Mouse (Mus musculus): ENCODE measurements at regions not wholly inside any gene's neighbourhood (a gene's known extent, or its start where the extent isn't known, plus 50 kb on each side); places are given as distances from the start of the nearest gene placed in this dataset.

- ATAC-seq (ENCODE audit: insufficient read depth, low read depth) (no peak), DNase-seq (ENCODE audit: low spot score) (no peak)
- Histone ChIP-seq H3K27ac (ENCODE audit: low read depth) (no peak overlapping the region), H3K27me3 (ENCODE audit: control insufficient read depth, insufficient read depth, low read length) (no peaks in the 10 kb centered on the region), H3K4me1 (ENCODE audit: control insufficient read depth, insufficient read depth) (no peaks in the 10 kb centered on the region), H3K9me3 (replicated peaks; ENCODE audit: control insufficient read depth, low read length) (no peaks in the 10 kb centered on the region), H3K9ac (replicated peaks; ENCODE audit: low read depth, low read length) (no peak overlapping the region), H3K4me2 (ENCODE audit: low read depth, low read length) (no peak overlapping the region), H3K36me3 (replicated peaks; ENCODE audit: control insufficient read depth, insufficient read depth, low read length) (no peaks in the 10 kb centered on the region), H3K4me3 (ENCODE audit: low read depth, low read length) (no peak overlapping the region)
- WGBS, result 62% methylated on average over 2 of the region's 2 CpGs
- TF ChIP-seq CTCF (IDR thresholded peaks at IDR 0.05; ENCODE audit: low read depth), result no peak
- TF ChIP-seq EP300 (IDR thresholded peaks at IDR 0.05; ENCODE audit: low read depth), result no peak
These were observed 272.8 kb downstream of the Tbx15 start for GRCm38 (mm10) chr3:99512933-99513332.

- Histone ChIP-seq H3K4me2 (ENCODE audit: low read depth, low read length) (no peak overlapping the region), H3K27ac (ENCODE audit: low read depth) (no peak overlapping the region), H3K9me3 (replicated peaks; ENCODE audit: control insufficient read depth, low read length) (no peaks in the 10 kb centered on the region), H3K9ac (replicated peaks; ENCODE audit: low read depth, low read length) (no peak overlapping the region), H3K4me3 (ENCODE audit: low read depth, low read length) (no peak overlapping the region), H3K4me1 (ENCODE audit: control insufficient read depth, insufficient read depth) (no peaks in the 10 kb centered on the region), H3K27me3 (ENCODE audit: control insufficient read depth, insufficient read depth, low read length) (no peaks in the 10 kb centered on the region), H3K36me3 (replicated peaks; ENCODE audit: control insufficient read depth, insufficient read depth, low read length) (no peaks in the 10 kb centered on the region)
- TF ChIP-seq EP300 (IDR thresholded peaks at IDR 0.05; ENCODE audit: low read depth) (no peak), CTCF (IDR thresholded peaks at IDR 0.05; ENCODE audit: low read depth) (no peak)
- DNase-seq (ENCODE audit: low spot score) (no peak), ATAC-seq (ENCODE audit: insufficient read depth, low read depth) (no peak)
- 89% methylated on average over 8 of the region's 8 CpGs for WGBS
These were observed 275.6 kb downstream of the Tbx15 start for GRCm38 (mm10) chr3:99515751-99516150.

GRCm38 (mm10) chr3:99560917-99561316, 320.7 kb downstream of the Tbx15 start:
- H3K4me3 ChIP-seq (ENCODE audit: low read depth, low read length), result no peak overlapping the region
- no peaks in the 10 kb centered on the region for H3K36me3 ChIP-seq (replicated peaks; ENCODE audit: control insufficient read depth, insufficient read depth, low read length)
- no peak for DNase-seq (ENCODE audit: low spot score)
- no peak overlapping the region for H3K9ac ChIP-seq (replicated peaks; ENCODE audit: low read depth, low read length)
- TF ChIP-seq CTCF (IDR thresholded peaks at IDR 0.05; ENCODE audit: low read depth), result no peak
- no peak for TF ChIP-seq EP300 (IDR thresholded peaks at IDR 0.05; ENCODE audit: low read depth)
- H3K27me3 ChIP-seq (ENCODE audit: control insufficient read depth, insufficient read depth, low read length), result no peaks in the 10 kb centered on the region
- H3K4me2 ChIP-seq (ENCODE audit: low read depth, low read length), result no peak overlapping the region
- no peak overlapping the region for H3K27ac ChIP-seq (ENCODE audit: low read depth)
- WGBS, result 9% methylated on average over 1 of the region's 1 CpGs
- peaks cover 9% of the 10 kb centered on the region; the same call in 1 of the 2 replicates for H3K4me1 ChIP-seq (ENCODE audit: control insufficient read depth, insufficient read depth)
- no peaks in the 10 kb centered on the region for H3K9me3 ChIP-seq (replicated peaks; ENCODE audit: control insufficient read depth, low read length)
- ATAC-seq (ENCODE audit: insufficient read depth, low read depth), result peak; percentile 33; the same call in 1 of the 2 replicates

- DNase-seq (ENCODE audit: low spot score) (no peak), ATAC-seq (ENCODE audit: insufficient read depth, low read depth) (no peak)
- Histone ChIP-seq H3K9me3 (replicated peaks; ENCODE audit: control insufficient read depth, low read length) (no peaks in the 10 kb centered on the region), H3K27me3 (ENCODE audit: control insufficient read depth, insufficient read depth, low read length) (no peaks in the 10 kb centered on the region), H3K4me3 (ENCODE audit: low read depth, low read length) (no peak overlapping the region), H3K4me1 (ENCODE audit: control insufficient read depth, insufficient read depth) (0 out of 2 replicates have a peak, but pooled peaks cover 2% of the 10 kb centered on the region), H3K36me3 (replicated peaks; ENCODE audit: control insufficient read depth, insufficient read depth, low read length) (no peaks in the 10 kb centered on the region), H3K27ac (ENCODE audit: low read depth) (no peak overlapping the region), H3K9ac (replicated peaks; ENCODE audit: low read depth, low read length) (no peak overlapping the region), H3K4me2 (ENCODE audit: low read depth, low read length) (no peak overlapping the region)
- TF ChIP-seq CTCF (IDR thresholded peaks at IDR 0.05; ENCODE audit: low read depth) (no peak), EP300 (IDR thresholded peaks at IDR 0.05; ENCODE audit: low read depth) (no peak)
- 63% methylated on average over 6 of the region's 6 CpGs for WGBS
These were observed 311.8 kb upstream of the Spag17 start for GRCm38 (mm10) chr3:99573335-99573976.

GRCm38 (mm10) chr3:99573977-99574373, 311.2 kb upstream of the Spag17 start:
- Histone ChIP-seq H3K9me3 (replicated peaks; ENCODE audit: control insufficient read depth, low read length) (no peaks in the 10 kb centered on the region), H3K27ac (ENCODE audit: low read depth) (no peak overlapping the region), H3K4me1 (ENCODE audit: control insufficient read depth, insufficient read depth) (0 out of 2 replicates have a peak, but pooled peaks cover 2% of the 10 kb centered on the region), H3K36me3 (replicated peaks; ENCODE audit: control insufficient read depth, insufficient read depth, low read length) (no peaks in the 10 kb centered on the region), H3K4me2 (ENCODE audit: low read depth, low read length) (no peak overlapping the region), H3K9ac (replicated peaks; ENCODE audit: low read depth, low read length) (no peak overlapping the region), H3K27me3 (ENCODE audit: control insufficient read depth, insufficient read depth, low read length) (no peaks in the 10 kb centered on the region), H3K4me3 (ENCODE audit: low read depth, low read length) (no peak overlapping the region)
- no peak for TF ChIP-seq CTCF (IDR thresholded peaks at IDR 0.05; ENCODE audit: low read depth)
- TF ChIP-seq EP300 (IDR thresholded peaks at IDR 0.05; ENCODE audit: low read depth), result no peak
- ATAC-seq (ENCODE audit: insufficient read depth, low read depth) (no peak), DNase-seq (ENCODE audit: low spot score) (no peak)
- WGBS, result 79% methylated on average over 3 of the region's 3 CpGs

- 40% methylated on average over 3 of the region's 3 CpGs for WGBS
- no peaks in the 10 kb centered on the region for H3K4me1 ChIP-seq (ENCODE audit: control insufficient read depth, insufficient read depth)
- H3K9me3 ChIP-seq (replicated peaks; ENCODE audit: control insufficient read depth, low read length), result no peaks in the 10 kb centered on the region
- no peaks in the 10 kb centered on the region for H3K36me3 ChIP-seq (replicated peaks; ENCODE audit: control insufficient read depth, insufficient read depth, low read length)
- H3K9ac ChIP-seq (replicated peaks; ENCODE audit: low read depth, low read length), result no peak overlapping the region
- ATAC-seq (ENCODE audit: insufficient read depth, low read depth), result no peak
- TF ChIP-seq EP300 (IDR thresholded peaks at IDR 0.05; ENCODE audit: low read depth) (no peak), CTCF (IDR thresholded peaks at IDR 0.05; ENCODE audit: low read depth) (no peak)
- no peak overlapping the region for H3K4me3 ChIP-seq (ENCODE audit: low read depth, low read length)
- H3K4me2 ChIP-seq (ENCODE audit: low read depth, low read length), result no peak overlapping the region
- no peak overlapping the region for H3K27ac ChIP-seq (ENCODE audit: low read depth)
- no peaks in the 10 kb centered on the region for H3K27me3 ChIP-seq (ENCODE audit: control insufficient read depth, insufficient read depth, low read length)
- DNase-seq (ENCODE audit: low spot score), result no peak
These were observed 282.5 kb upstream of the Spag17 start for GRCm38 (mm10) chr3:99602679-99603078.

Data from heart, postnatal 0 days (tissue).